Mouse (Mus musculus) retina, adult 2 months (tissue): Measurements from ENCODE around the gene Serpinb9.
"Not testable (repeated sequence)": the region's sequence is repeated elsewhere in the genome, so short reads cannot be mapped to it uniquely, and the experiment has no call there.

Source experiments
- DNase-seq: peaks from one replicate; pipeline ENCODE4 v3.0.0-alpha.2; 2012; ENCODE audit warnings: low read depth, low spot score

Gene Serpinb9

GRCm38 (mm10) chr13:33002950-33003349, at the start of gene Serpinb9:
Serpinb9 (plus strand) TSS chr13:33003250.
- DNase-seq: no peak

- no peak for DNase-seq
Measured at GRCm38 (mm10) chr13:32956537-32956936, 46.5 kb upstream of the Serpinb9 start.

GRCm38 (mm10) chr13:32957917-32958316, 45.1 kb upstream of the Serpinb9 start:
- no peak for DNase-seq

GRCm38 (mm10) chr13:32958521-32958920, 44.5 kb upstream of the Serpinb9 start:
- DNase-seq: not testable (repeated sequence)

GRCm38 (mm10) chr13:32963990-32964753, 38.9 kb upstream of the Serpinb9 start:
- DNase-seq: no peak

GRCm38 (mm10) chr13:32964989-32965811, 37.9 kb upstream of the Serpinb9 start, which contains the start of gene Serpinb6b:
Serpinb6b (plus strand) TSS chr13:32965209.
- DNase-seq: no peak

- no peak for DNase-seq
Measured at GRCm38 (mm10) chr13:32966116-32966515, 36.9 kb upstream of the Serpinb9 start.

- no peak for DNase-seq
Measured at GRCm38 (mm10) chr13:32967233-32967632, 35.8 kb upstream of the Serpinb9 start.

- DNase-seq: no peak
Measured at GRCm38 (mm10) chr13:32968353-32968984, 34.6 kb upstream of the Serpinb9 start.

- no peak for DNase-seq
Measured at GRCm38 (mm10) chr13:32968996-32969640, 33.9 kb upstream of the Serpinb9 start.

GRCm38 (mm10) chr13:32969641-32970040, 33.4 kb upstream of the Serpinb9 start:
- DNase-seq: no peak

- no peak for DNase-seq
Measured at GRCm38 (mm10) chr13:32970776-32971175, 32.3 kb upstream of the Serpinb9 start.

GRCm38 (mm10) chr13:32974268-32974667, 28.8 kb upstream of the Serpinb9 start:
- DNase-seq: no peak

GRCm38 (mm10) chr13:32974889-32975460, 28.1 kb upstream of the Serpinb9 start:
- no peak for DNase-seq

GRCm38 (mm10) chr13:32975710-32976109, 27.3 kb upstream of the Serpinb9 start:
- no peak for DNase-seq

- no peak for DNase-seq
Measured at GRCm38 (mm10) chr13:32982556-32983042, 20.5 kb upstream of the Serpinb9 start.

GRCm38 (mm10) chr13:32986256-32986655, 16.8 kb upstream of the Serpinb9 start:
- no peak for DNase-seq

GRCm38 (mm10) chr13:32993152-32993893, 9.7 kb upstream of the Serpinb9 start:
- DNase-seq: no peak

GRCm38 (mm10) chr13:32993894-32994242, 9.2 kb upstream of the Serpinb9 start:
- DNase-seq: no peak

GRCm38 (mm10) chr13:32995051-32995450, 8.0 kb upstream of the Serpinb9 start:
- DNase-seq: no peak
